Mouse (Mus musculus) B cell, adult 2 months (primary cell): Measurements from ENCODE around the gene Osgepl1.
"Not testable (repeated sequence)": the region's sequence is repeated elsewhere in the genome, so short reads cannot be mapped to it uniquely, and the experiment has no call there.

Experiments
- DNase-seq, 2 experiments: peaks; one replicate each; pipeline ENCODE4 v3.0.0; 2022

Gene Osgepl1

DNA sequence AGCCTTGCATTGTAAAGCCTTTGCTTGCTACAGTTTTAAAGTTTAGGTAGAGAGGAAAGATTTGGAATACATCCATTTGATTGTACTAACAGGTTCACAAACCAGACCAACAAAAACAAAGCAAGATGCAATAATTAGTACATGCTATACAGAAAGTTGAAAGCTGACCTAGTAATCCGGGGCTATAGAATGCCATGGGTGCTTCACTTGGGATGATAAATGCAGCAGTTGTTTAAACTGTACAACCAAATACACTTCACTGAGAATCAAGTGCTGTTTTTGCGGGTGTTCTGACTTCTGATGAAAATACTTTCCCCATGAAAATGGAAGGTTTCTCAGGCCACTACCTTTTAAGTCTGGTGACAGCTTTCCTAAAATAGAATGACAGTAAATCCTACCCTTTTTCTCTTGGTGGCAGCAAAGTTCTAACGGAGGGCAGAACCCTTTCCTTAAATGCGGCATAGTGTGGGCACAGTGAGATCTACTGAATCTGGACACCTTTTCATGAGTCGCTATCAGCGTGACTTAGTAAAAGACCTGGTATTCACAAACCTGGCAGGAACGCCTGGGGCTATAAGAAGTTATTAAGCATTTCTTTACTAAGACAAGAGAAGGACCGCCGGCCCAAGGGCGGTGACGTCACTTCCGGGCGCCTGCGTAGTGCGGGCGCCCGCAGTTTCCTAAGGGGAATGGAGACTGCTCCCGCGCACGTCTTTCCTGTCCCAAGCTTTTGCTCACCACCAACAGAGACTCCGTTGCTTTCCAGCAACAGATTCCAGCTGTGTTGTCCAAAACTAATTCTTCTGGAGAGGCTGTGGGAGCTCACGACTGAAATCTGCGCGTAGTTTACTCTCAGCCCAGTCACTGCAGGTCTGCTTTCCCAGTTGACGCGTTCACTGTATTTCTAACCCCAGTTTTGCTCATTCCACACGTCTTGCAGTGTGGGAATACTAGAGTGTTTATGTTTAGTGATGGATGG lies at the start of gene Osgepl1:
Gene Osgepl1, plus strand, starts transcription at position 636 of the 979 bp plus-strand sequence.
- DNase-seq, result peak; percentile 85 to 88

DNA sequence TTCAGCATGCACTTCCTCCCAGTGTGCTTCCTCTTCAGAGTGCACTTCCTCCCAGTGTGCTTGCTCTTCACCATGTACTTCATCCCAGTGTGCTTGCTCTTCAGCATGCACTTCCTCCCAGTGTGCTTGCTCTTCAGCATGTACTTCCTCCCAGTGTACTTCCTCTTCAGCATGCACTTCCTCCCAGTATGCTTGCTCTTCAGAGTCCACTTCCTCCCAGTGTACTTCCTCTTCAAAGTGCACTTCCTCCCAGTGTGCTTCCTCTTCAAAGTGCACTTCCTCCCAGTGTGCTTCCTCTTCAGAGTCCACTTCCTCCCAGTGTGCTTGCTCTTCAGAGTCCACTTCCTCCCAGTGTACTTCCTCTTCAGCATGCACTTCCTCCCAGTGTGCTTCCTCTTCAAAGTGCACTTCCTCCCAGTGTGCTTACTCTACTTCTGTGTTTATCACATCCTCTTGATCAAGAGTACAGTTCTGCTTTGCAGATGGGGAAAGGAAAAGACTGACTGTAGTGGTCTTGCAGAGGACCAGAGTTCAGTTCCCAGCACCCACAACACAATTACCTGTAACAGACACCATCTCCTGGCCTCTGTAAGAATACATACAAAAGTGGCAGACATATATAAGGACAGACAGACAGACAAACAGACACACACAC lies 48.3 kb upstream of the Osgepl1 start:
- peak; percentile 6 to 7 for DNase-seq

DNA sequence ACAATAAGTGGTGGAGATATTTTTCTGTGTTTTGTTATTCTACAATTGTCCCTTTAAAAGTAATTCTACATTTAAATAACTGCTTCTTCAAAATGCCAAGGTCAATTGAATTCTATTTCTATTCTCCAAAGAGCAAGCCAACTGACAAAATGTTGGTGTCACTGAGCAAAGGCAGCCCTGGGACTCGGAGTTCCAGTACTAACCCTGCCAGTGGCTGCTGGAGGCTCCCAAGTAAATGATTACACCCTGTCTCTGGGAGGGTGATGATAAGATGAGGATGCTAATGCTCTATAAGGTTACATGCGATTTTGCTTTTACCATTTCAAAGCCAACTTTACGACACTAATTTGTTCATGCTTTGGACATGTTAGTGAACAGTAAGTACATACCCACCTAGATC lies 43.5 kb upstream of the Osgepl1 start:
- no peak for DNase-seq

- peak in 1 of 2 experiments; percentile 7 for DNase-seq
Measured at GRCm38 (mm10) chr1:53272646-53273045, 40.8 kb upstream of the Osgepl1 start.

DNA sequence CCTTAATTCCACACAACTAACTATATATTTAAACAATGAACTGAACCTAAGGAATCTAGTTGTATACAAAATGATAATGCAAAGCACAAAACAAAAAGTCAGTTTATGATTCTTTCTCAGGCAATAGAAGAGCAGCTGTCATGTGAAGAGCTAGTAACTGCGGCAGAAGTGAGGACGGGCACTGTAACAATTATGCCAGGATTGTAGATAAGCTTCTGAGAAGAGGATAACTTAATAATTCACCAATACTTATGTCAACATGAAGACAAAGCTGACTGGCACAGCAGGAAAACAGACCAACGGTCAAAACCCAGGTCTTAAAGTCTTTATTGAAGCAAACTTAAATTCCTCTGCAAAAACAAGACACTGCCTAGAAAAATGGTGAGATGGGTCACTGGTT lies 22.2 kb upstream of the Osgepl1 start:
- DNase-seq, result no peak

DNA sequence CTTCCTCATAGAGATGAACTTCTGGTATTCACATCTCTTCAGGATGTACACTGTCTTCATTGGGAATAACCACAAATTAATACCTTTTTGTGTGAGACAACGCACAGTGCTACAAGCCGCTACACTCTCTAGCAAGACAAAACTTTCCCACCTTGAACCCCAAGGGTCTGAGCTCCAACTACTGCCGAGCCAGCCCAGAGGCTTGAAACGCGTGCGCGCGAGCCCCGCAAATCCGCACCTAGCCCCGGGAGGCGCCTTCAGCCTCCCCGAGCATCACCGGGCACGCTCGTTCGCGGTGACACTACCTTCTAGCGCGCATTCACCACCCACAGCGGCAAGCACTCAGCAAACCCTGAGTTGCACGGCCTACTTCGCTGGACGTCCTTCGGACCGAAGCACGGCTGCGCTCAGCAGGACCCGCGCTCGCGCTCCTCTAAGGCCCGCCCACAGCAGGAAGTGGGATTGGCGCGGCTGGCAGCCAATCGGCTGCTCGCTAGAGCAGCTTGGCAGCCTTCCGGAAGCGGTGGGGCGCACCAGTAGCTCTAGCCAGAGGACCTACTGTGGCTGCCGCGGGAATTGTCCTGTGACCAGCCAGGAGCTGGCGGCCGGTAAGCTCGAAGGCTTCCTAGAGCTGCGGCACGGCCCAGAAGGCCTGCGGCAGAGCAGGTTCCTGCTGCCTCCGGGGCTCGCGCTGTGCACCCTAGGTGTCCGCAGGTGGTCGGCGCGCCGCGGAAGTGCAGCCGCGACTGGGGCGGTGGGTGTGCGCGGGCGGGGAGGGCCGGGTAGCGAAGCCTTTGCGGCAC lies 16.6 kb upstream of the Osgepl1 start, which contains the start of the genes Pms1, Ormdl1 and Gm28778:
Gene Pms1, minus strand, starts transcription at position 438 of the 803 bp plus-strand sequence.
Gene Ormdl1, plus strand, starts transcription at position 515 of the 803 bp plus-strand sequence.
Gene Gm28778, plus strand, starts transcription at position 531 of the 803 bp plus-strand sequence.
- peak; percentile 88 to 89 for DNase-seq

DNA sequence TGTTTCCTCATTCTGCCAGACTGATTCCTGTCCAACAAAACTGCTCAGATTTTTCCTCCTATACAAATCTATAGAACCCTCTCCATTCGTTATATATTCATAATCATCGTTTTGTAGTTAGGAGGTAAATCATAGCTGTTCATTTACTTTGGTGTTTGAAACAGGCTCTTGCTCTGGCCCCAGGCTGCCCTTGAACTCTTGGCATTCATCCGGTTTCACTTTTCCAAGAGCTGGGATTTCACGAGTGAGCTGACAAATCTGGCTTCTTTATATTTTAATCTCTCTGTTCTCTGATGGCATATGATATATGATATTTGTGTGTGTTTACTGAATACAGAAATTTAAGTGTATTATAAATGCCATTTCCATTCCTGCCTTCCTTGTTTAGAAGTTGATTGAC lies 12.9 kb upstream of the Osgepl1 start:
- no peak for DNase-seq

- DNase-seq, result no peak
Measured at GRCm38 (mm10) chr1:53321662-53322344, 8.4 kb downstream of the Osgepl1 start.

DNA sequence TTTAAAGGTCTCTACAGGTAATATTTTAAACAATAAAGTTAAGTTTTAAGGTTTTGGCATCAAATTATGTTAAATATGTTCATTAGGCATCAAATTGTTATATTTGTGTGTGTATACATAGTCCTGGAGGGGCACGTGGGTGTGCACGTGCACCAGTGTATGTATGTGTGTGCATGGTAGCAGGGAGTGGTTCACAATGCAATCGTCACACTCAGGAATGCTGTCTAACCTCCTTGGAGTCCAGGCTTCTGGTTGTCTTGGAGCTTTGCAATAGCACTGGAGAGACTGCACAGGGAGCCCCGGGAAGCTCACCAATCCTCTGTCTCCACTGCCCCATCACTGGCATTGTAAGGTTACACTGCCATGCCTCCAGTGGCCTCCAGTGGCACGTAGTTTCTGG lies 9.8 kb downstream of the Osgepl1 start:
- no peak for DNase-seq

- DNase-seq, result no peak
Measured at GRCm38 (mm10) chr1:53324277-53324676, 10.9 kb downstream of the Osgepl1 start.

DNA sequence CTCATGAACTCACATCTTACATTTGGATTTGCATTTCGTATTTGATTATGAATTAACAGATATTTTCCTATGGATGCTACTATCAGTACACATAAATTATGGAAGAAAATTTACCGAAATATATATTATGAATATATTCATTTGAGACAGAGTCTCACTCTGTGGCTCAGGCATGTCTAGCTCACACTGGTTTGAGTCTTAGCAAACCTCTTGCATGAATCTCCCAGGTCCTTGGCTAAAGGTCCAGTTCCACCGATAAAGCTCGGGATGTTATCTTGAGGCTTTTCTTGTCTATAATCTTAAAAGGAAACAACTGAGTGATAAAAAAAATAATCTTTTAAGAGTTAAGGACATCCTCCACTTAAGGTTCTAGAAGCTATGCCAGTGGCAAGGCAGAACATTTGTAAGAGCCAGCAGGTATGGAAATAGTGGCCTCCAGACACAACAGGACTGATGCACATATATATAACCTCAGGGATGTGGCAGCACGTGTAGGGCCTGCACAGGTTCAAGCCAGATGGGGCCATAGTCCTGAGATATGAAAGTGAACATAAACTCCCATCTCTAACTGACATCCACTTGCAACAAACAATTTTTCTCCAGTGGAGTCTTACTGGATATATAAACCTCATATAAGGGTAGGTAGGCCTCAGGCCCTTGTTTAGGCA lies 11.5 kb downstream of the Osgepl1 start:
- DNase-seq, result no peak

DNA sequence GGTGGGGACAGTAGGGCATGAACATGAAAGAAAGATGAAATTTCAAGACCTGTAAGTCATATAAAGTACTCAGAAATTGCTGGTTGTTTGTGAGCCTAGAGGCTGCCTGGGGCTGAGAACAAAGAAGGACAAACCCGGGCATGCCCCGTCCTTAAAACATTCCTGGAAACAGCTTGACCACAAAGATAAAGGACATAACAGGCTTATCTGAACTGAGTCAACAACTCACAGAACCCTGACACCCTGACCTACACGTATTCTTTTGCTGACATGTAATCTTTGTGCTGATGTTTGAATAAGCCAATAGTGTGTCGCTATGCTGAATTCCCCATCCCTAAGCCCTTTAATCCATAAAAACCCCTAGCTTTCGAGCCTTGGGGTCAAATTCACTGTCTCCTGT lies 20.1 kb downstream of the Osgepl1 start:
- not testable (repeated sequence) for DNase-seq

DNA sequence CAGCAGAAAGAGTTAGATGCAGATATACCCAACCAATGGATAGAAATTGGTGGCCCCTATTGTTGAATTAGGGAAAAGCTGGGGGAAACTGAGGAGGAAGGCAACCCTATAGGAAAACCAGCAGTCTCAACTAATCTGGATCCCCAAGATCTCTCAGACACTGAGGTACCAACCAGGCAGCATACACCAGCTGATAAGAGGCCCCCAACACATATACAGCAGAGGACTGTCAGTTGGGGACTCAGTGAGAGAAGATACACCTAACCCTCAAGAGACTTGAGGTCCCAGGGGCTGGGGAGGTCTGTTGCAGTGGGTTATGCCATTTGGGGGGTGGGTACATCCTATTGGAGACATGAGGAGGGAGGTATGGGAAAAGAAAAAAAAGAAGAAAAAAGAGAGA lies 22.0 kb downstream of the Osgepl1 start:
- DNase-seq, result no peak

DNA sequence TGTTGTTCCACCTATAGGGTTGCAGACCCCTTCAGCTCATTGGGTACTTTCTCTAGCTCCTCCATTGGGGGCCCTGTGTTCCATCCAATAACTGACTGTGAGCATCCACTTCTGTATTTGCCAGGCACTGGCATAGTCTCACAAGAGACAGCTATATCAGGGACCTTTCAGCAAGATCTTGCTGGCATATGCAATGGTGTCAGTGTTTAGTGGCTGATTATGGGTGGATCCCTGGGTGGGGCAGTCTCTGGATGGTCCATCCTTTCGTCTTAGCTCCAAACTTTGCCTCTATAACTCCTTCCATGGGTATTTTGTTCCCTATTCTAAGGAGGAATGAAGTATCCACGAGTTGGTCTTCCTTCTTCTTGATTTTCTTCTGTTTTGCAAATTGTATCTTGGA lies 24.0 kb downstream of the Osgepl1 start:
- not testable (repeated sequence) for DNase-seq

DNA sequence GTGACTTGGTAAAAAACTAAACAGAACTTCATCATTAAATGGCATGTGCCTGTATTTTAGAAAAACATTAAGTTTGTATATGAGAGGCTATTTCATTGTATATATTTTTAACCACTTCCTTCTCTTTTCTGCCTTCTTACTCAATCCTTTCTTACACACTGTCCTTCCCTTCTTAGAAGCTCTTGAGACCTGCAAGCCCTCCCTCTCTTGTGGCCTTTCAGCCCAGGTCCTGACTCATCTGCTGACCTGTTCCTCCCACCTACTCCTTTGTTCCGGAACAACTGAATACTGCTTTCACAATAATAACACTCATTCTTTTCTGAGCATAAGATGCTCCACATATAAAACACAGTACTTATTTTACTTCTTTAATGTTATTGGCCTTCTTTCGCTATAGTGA lies 27.6 kb downstream of the Osgepl1 start:
- no peak for DNase-seq

GRCm38 (mm10) chr1:53352327-53353261 lies 39.2 kb downstream of the Osgepl1 start, which contains the start of the genes Asdurf, Gm28551 and Asnsd1:
Gene Asdurf, minus strand, starts transcription at chr1:53352619.
Gene Gm28551, minus strand, starts transcription at chr1:53352667.
Gene Asnsd1, minus strand, starts transcription at chr1:53352752.
- DNase-seq, result peak; percentile 99

GRCm38 (mm10) chr1:53358988-53359387 lies 45.6 kb downstream of the Osgepl1 start:
- DNase-seq, result no peak
